Mouse (Mus musculus) thymus, adult 2 months (tissue): ENCODE results near the gene Rtl5. TPM values are rescaled to one million over a fixed set of nuclear protein-coding genes. Genes with fewer than 3 reads are reported as not detected.
"Not testable (repeated sequence)": the region's sequence is repeated elsewhere in the genome, so short reads cannot be mapped to it uniquely, and the experiment has no call there.

Experiments used
- DNase-seq: peaks from one replicate; pipeline ENCODE4 v3.0.0; 2021
- H3K27ac ChIP-seq: fragments of 200-500 bp; 2 replicates; pipeline ENCODE4 v1.5.1; 2012; ENCODE audit warnings: low read length, control low read depth; ENCODE audit not compliant: control insufficient read depth, insufficient read depth
- H3K27me3 ChIP-seq: fragments of 200-500 bp; 2 replicates; pipeline ENCODE4 v1.6.1; 2012; ENCODE audit warnings: mild to moderate bottlenecking, low read length, moderate library complexity, mixed read lengths; ENCODE audit not compliant: control insufficient read depth, insufficient read depth
- H3K36me3 ChIP-seq: fragments of 200-500 bp; 2 replicates; pipeline ENCODE4 v1.6.1; 2012; ENCODE audit warnings: mild to moderate bottlenecking, low read length, moderate library complexity; ENCODE audit not compliant: control insufficient read depth, insufficient read depth
- H3K4me1 ChIP-seq: fragments of 200-500 bp; replicated peaks from 2 replicates; pipeline ENCODE4 v1.6.1; 2012; ENCODE audit warnings: low read length; ENCODE audit not compliant: control insufficient read depth, insufficient read depth
- H3K4me3 ChIP-seq: fragments of 200-500 bp; 2 replicates; pipeline ENCODE4 v1.5.1; 2012; ENCODE audit warnings: mild to moderate bottlenecking, low read length, control low read depth, moderate library complexity; ENCODE audit not compliant: control insufficient read depth, insufficient read depth
- CTCF ChIP-seq: fragments of 200-500 bp; IDR thresholded peaks from 2 replicates; pipeline ENCODE4 v1.5.1; 2012; ENCODE audit warnings: mild to moderate bottlenecking, control low read depth, low read length, moderate library complexity, borderline replicate concordance; ENCODE audit not compliant: control insufficient read depth, poor library complexity, insufficient read depth; ENCODE audit errors: extremely low read depth
- POLR2A ChIP-seq: fragments of 200-500 bp; IDR thresholded peaks from 2 replicates; pipeline ENCODE4 v1.6.1; 2012; ENCODE audit warnings: mild to moderate bottlenecking, low read length, control low read depth, moderate library complexity; ENCODE audit not compliant: control insufficient read depth, poor library complexity, insufficient read depth; ENCODE audit errors: extremely low read depth
- WGBS: fragments of 180-500 bp; shearing (Covaris S2); methylation state at CpG from one replicate; pipeline ENCODE4 v1.1.7; 2018; 5-methylcytosine and 5-hydroxymethylcytosine counted together
- polyA plus RNA-seq: library from polyadenylated mRNA; depleted of rRNA; stranded (reverse); fragments of >200 nt; gene quantifications from 2 replicates; pipeline ENCODE4 v1.2.3, GENCODE M21; 2012; rRNA removed

The Rtl5 gene
- 2.7 and 4.0 TPM in 2 replicates for polyA plus RNA-seq

- peak; percentile 64 for DNase-seq
- Histone ChIP-seq H3K27ac (no peak within 1 kb of the TSS), H3K27me3 (no peaks in the 10 kb centered on the region), H3K4me1 (peaks cover 7% of the 10 kb centered on the region; the same call in 1 of the 2 replicates), H3K4me3 (peak within 1 kb of the TSS; percentile 54), H3K36me3 (no peaks in the 10 kb centered on the region)
- 1% methylated on average over 47 of the region's 61 CpGs for WGBS
- TF ChIP-seq CTCF, result no peak
Measured at GRCm38 (mm10) chrX:102070591-102071471, at the start of gene Rtl5. Gene Rtl5, minus strand, starts transcription at chrX:102071304.

- Histone ChIP-seq H3K4me1 (peaks cover 3% of the 10 kb centered on the region; the same call in 1 of the 2 replicates), H3K27ac (0 out of 2 replicates have a peak within 1 kb of the TSS, but pooled peaks have one; percentile 7), H3K27me3 (no peaks in the 10 kb centered on the region), H3K4me3 (peak within 1 kb of the TSS; percentile 97), H3K36me3 (no peaks in the 10 kb centered on the region)
- TF ChIP-seq POLR2A (no peak), CTCF (no peak)
- WGBS, result 3% methylated on average over 30 of the region's 30 CpGs
- DNase-seq, result peak; percentile 90
Measured at GRCm38 (mm10) chrX:102119042-102119864, 48.1 kb upstream of the Rtl5 start, which contains the start of gene Pin4. Gene Pin4, plus strand, starts transcription at chrX:102119447.

GRCm38 (mm10) chrX:102115676-102116075 lies 44.6 kb upstream of the Rtl5 start:
- Histone ChIP-seq H3K27me3 (no peaks in the 10 kb centered on the region), H3K4me1 (peaks cover 3% of the 10 kb centered on the region; the same call in 1 of the 2 replicates), H3K27ac (no peak overlapping the region), H3K36me3 (no peaks in the 10 kb centered on the region), H3K4me3 (no peak overlapping the region)
- 24% methylated on average over 4 of the region's 4 CpGs for WGBS
- TF ChIP-seq CTCF (no peak), POLR2A (no peak)
- no peak for DNase-seq

GRCm38 (mm10) chrX:102109349-102109748 lies 38.2 kb upstream of the Rtl5 start:
- DNase-seq, H3K27ac ChIP-seq, H3K27me3 ChIP-seq, H3K4me3 ChIP-seq, H3K4me1 ChIP-seq, H3K36me3 ChIP-seq: not testable (repeated sequence)
- 37% methylated on average over 5 of the region's 5 CpGs for WGBS

- DNase-seq, H3K4me1 ChIP-seq, H3K27ac ChIP-seq, H3K4me3 ChIP-seq, H3K27me3 ChIP-seq, H3K36me3 ChIP-seq: not testable (repeated sequence)
- 90% methylated on average over 2 of the region's 2 CpGs for WGBS
Measured at GRCm38 (mm10) chrX:102103830-102104229, 32.7 kb upstream of the Rtl5 start.

GRCm38 (mm10) chrX:102101886-102102285 lies 30.8 kb upstream of the Rtl5 start:
- H3K4me3 ChIP-seq, result no peak overlapping the region
- no peaks in the 10 kb centered on the region for H3K4me1 ChIP-seq
- H3K36me3 ChIP-seq, result no peaks in the 10 kb centered on the region
- no peaks in the 10 kb centered on the region for H3K27me3 ChIP-seq
- no peak overlapping the region for H3K27ac ChIP-seq
- WGBS, result 42% methylated on average over 7 of the region's 7 CpGs
- no peak for TF ChIP-seq POLR2A
- TF ChIP-seq CTCF, result no peak
- no peak for DNase-seq
